Mouse (Mus musculus) heart, postnatal 4 days (tissue): Measurements from ENCODE around the gene Golgb1. TPM values are rescaled to one million over a fixed set of nuclear protein-coding genes. Genes with fewer than 3 reads are reported as not detected.

Experiments
- DNase-seq: peaks from one replicate; pipeline ENCODE4 v3.0.0; 2021
- total RNA-seq, 2 experiments: library from RNA; stranded (reverse); gene quantifications; 2 replicates each; pipeline ENCODE4 v1.2.3; 2021

Golgb1 gene
- total RNA-seq, 2 experiments from 2014 or later = 31.8 to 36.7 TPM

DNA sequence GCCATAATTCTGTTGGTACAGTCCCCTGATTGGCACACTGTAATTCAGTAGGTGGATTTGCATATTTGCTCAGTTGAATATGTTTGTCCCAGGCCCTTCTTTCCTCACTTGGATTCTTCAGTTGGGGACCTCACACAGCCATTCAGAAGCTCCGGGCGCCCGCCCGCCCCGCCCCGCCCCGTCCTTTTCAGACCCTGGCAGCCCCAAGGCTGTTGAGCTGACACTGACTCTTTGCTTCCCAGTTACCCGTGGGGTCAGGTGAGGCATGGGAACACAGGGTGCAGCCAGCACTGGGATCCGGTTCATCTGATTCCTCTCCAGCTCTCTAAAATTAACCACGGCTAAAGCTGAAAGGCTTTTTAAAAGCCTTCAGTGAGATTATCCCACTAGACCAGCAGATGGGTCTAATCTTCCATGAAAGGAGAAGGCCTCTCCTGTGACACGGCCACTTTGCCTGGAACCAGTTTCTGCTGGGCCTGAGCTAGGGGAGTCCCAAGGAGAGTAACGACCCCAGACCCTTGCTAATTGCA is 70.0 kb downstream of the Golgb1 start:
- DNase-seq = peak; percentile 49

DNA sequence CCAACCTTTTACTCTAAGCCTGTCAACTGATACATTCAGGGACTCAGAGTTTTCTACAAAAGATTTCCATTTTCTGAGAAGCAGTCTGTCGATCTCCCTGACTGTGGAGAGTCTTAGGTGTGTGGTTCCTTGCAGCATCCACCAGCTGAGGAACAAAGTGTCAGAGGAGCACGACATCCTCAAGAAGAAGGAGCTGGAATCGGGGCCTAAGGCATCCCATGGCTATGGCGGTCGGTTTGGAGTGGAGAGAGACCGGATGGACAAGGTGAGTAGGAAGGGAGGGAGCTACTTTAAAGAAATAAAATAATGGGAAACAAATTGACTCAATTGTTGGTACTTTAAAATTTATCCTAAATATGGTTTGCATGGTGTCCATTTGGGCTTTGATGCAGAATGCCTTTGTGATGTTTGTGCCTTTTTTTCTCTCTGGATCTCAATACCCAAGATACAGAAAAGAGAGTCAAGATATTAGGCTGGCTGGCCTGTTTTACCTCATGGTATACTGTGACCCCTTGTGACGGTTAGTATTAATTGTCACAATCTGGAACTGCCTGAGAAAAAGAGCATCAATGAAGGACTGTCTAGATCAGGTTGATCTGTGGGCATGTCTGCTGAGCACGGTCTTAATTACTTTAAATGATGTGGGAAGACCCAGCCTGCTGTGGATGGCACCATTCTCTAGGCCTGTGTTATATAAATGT is 71.7 kb downstream of the Golgb1 start:
- DNase-seq = no peak

DNA sequence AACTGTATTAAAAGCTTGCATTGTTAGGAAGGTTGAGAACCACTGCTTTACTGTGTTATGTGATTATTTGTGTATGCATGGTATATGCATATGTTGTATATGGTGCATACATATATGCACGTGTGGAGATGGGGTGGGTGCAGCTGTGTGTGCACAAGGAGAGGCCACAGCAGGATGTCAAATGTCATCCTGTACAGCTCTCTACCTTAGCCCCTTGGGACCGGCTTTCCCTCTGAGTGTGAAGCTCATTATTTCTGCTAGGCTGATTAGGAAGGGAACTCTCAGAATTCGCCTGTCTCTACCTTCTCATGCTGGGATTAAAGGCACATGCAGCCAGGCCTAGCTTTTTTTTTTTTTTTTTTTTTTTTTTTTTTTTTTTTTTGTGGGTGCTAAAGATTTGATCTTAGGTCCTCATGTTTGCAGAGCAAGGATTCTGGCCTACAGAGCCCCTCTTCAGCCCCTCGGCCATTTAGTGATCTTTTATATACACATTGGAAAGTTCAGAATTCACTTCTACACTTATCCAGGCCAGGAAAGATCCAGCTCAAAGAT is 72.8 kb downstream of the Golgb1 start:
- DNase-seq = no peak

DNA sequence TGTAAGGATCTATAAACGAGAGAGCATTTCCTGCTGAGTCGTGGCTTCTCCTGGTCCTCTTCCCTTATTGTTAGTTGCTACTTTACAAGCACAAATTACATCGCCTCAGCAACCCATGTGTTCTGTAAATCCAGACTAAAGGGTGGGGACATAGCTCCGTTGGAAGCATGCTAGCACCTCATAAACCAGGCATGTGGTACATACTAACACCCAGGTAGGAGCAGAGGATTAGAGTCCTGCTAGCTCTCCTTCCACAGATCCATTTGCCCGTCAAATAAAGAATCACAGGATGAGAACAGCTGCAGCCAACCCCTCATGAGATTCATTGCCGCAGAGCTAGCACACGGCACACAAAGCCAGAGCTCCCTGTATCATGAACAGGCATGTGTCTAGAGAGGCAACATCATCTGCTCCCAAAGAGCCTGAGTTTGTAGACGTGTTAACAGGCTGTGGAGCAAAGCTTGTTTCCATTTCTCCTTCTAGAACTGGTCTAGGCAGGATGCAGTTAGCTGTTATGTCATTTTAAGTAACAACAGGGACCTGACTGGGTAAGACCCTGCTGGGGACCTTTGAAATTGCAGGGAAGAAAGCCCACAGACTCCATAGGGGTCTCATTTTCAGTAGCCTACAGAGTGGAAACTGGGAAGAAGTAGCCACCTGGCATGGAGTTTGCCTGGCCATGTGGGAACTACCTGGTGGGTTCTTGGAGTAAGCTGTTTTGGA is 74.8 kb downstream of the Golgb1 start:
- no peak for DNase-seq

DNA sequence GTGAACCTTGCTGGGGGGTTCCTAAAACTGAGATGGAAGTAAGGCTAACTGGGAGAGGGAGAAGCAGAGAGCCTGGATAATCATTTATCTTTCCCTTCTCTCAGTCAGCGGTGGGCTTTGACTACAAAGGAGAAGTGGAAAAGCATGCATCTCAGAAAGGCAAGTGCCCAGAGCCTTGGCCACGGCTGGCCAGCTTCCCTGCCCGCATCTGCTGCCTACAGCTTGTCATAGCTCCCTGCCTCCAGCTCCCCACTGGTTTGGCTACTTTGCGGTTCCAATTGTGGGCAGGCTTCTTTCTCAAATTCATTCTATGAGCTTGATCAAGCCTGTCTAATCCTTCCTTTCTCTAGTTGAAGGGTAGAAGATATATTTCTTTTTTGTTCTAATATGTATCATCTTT is 76.1 kb downstream of the Golgb1 start:
- DNase-seq = no peak

DNA sequence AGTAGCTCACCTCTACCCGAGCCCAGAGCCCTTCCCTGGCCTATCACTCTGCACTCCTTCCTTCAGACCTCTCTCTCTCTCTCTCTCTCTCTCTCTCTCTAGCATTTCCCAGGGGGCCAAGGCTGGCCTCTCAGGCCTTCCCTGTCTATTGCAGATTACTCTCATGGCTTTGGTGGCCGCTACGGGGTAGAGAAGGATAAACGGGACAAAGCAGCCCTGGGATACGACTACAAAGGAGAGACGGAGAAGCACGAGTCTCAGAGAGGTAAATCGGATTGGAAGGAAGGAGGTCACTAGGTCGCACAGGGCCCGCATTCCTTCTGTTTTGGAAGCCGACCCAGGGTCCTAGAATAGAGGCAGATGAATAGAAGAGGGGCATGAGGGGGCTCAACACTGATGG is 80.2 kb downstream of the Golgb1 start:
- DNase-seq = no peak

DNA sequence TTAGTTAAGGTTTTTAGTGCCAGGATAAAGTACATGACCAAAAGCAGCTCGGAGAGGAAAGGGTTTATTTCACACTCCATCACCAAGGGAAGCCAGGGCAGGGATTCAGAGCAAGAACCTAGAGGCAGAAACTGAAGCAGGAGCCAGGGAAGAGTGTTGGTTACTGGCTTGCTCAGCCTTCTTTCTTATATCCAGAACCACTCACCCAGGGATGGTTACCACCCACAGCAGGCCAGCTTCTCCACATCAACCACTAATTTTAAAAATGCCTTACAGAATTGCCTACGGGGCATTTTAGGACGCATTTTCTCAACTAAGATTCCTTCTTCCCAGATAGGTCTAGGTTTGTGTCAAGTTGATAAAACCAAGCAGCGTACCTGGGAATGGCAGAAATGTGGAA is 88.5 kb downstream of the Golgb1 start:
- DNase-seq = no peak

DNA sequence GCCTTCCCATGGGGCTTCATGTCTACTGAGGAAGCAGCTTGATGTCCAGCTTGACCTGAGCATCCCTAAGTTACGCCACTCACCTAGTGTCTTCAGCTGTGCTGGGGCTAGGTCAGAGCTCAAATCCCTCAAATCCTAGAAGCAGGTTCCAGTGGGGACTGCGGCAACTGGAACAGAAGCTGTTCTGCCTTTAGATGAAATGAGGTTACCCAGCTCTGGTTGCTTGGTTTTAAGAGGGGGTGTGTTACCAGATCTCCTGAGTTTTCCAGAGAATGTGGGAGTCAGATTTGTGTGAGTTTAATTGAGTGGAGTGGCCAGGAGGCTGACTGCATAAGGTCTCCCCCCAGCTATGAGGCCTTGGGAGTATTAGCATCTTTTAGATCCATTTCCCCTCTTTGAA is 104.2 kb downstream of the Golgb1 start:
- DNase-seq = no peak

Other genes with a start within 250 kb of the Golgb1 start
- under 1 TPM; 0.62 to 0.65 TPM for gene Cd86, start 209.1 kb upstream of the Golgb1 start, total RNA-seq
- not detected for gene Ildr1, start 181.2 kb upstream of the Golgb1 start, total RNA-seq
- gene Slc15a2, start 90.2 kb upstream of the Golgb1 start, total RNA-seq = 1 to 10 TPM; 2.1 to 3.5 TPM
- 10 to 100 TPM; 14.7 to 17.2 TPM for gene Iqcb1, start 46.8 kb upstream of the Golgb1 start, total RNA-seq
- gene Eaf2, start 137 bp upstream of the Golgb1 start, total RNA-seq = 1 to 10 TPM; 1.1 to 1.5 TPM
- gene Hcls1, start 59.8 kb downstream of the Golgb1 start, total RNA-seq = 1 to 10 TPM; 7.0 to 7.1 TPM
- gene Fbxo40, start 115.3 kb downstream of the Golgb1 start, total RNA-seq = 10 to 100 TPM; 85.0 to 86.7 TPM
- 1 to 10 TPM; 7.0 to 7.4 TPM for gene Polq, start 136.6 kb downstream of the Golgb1 start, total RNA-seq